Mouse (Mus musculus) limb, embryonic 14.5 days (tissue): ENCODE measurements around the gene Tmc8. TPM values are rescaled to one million over a fixed set of nuclear protein-coding genes. Genes with fewer than 3 reads are reported as not detected.
A peak's percentile ranks its signal among the peaks of the same experiment; 100 is the strongest.

Experiments used
- ATAC-seq: fragments of 200-750 bp; cut with Nextera tagmentation; 2 replicates; pipeline ENCODE4 v1.8.0; 2017; ENCODE audit warnings: low read depth, moderate number of reproducible peaks, moderate TSS enrichment; ENCODE audit not compliant: low FRiP score
- DNase-seq: peaks from one replicate; pipeline ENCODE4 v3.0.0-alpha.2; 2015; ENCODE audit warnings: low spot score
- H3K27ac ChIP-seq: fragments of 300-500 bp; sonication (generic); replicated peaks from 2 replicates; pipeline ENCODE4 v1.5.1; 2014; ENCODE audit warnings: low read depth, mild to moderate bottlenecking, low read length, moderate library complexity, mixed read lengths
- H3K27me3 ChIP-seq: fragments of 300-500 bp; sonication (generic); 2 replicates; pipeline ENCODE4 v1.6.1; 2014; ENCODE audit warnings: low read length, mixed read lengths; ENCODE audit not compliant: control insufficient read depth, insufficient read depth
- H3K36me3 ChIP-seq: fragments of 300-500 bp; sonication (generic); 2 replicates; pipeline ENCODE4 v1.6.1; 2014; ENCODE audit warnings: mild to moderate bottlenecking, low read length, moderate library complexity, mixed read lengths; ENCODE audit not compliant: control insufficient read depth, insufficient read depth
- H3K4me1 ChIP-seq: fragments of 300-500 bp; sonication (generic); 2 replicates; pipeline ENCODE4 v1.6.1; 2014; ENCODE audit warnings: antibody characterized with exemption, low read length, mixed read lengths; ENCODE audit not compliant: control insufficient read depth, insufficient read depth
- H3K4me2 ChIP-seq: fragments of 300-500 bp; sonication (generic); replicated peaks from 2 replicates; pipeline ENCODE4 v1.6.1; 2014; ENCODE audit warnings: low read depth, mild to moderate bottlenecking, low read length, moderate library complexity; ENCODE audit not compliant: severe bottlenecking
- H3K4me3 ChIP-seq: fragments of 300-500 bp; sonication (generic); replicated peaks from 2 replicates; pipeline ENCODE4 v1.5.1; 2014; ENCODE audit warnings: low read length
- H3K9ac ChIP-seq: fragments of 300-500 bp; sonication (generic); 2 replicates; pipeline ENCODE4 v1.6.1; 2014; ENCODE audit warnings: mild to moderate bottlenecking, low read depth, low read length, moderate library complexity; ENCODE audit not compliant: severe bottlenecking
- H3K9me3 ChIP-seq: fragments of 300-500 bp; sonication (generic); 2 replicates; pipeline ENCODE4 v1.6.1; 2016; ENCODE audit warnings: low read length; ENCODE audit not compliant: control insufficient read depth
- POLR2A ChIP-seq: fragments of 200-500 bp; IDR thresholded peaks from 2 replicates; pipeline ENCODE4 v1.8.0; 2012; ENCODE audit warnings: inconsistent platforms, mild to moderate bottlenecking, moderate library complexity, borderline replicate concordance; ENCODE audit not compliant: insufficient read depth, insufficient read length; ENCODE audit errors: extremely low read depth
- WGBS: fragments of 180-500 bp; shearing (Covaris S2); extraction: QIAGEN DNeasy Blood & Tissue Kit; methylation state at CpG from one replicate; pipeline ENCODE4 v1.1.7; 2014; 5-methylcytosine and 5-hydroxymethylcytosine counted together
- polyA plus RNA-seq, 2 experiments: library from polyadenylated mRNA; depleted of rRNA in 1 of 2; stranded (reverse) in 1 of 2; unstranded in 1 of 2; fragments of >200 nt; fragmentation: Nextera tagmentation in 1 of 2; extraction: Ambion mirVana in 1 of 2; gene quantifications; 2 replicates each; pipeline versions ENCODE4 v1.2.1 to v1.2.3; 2012 to 2014

The Tmc8 gene
- polyA plus RNA-seq, 2 experiments = 1.1 to 3.1 TPM

DNA sequence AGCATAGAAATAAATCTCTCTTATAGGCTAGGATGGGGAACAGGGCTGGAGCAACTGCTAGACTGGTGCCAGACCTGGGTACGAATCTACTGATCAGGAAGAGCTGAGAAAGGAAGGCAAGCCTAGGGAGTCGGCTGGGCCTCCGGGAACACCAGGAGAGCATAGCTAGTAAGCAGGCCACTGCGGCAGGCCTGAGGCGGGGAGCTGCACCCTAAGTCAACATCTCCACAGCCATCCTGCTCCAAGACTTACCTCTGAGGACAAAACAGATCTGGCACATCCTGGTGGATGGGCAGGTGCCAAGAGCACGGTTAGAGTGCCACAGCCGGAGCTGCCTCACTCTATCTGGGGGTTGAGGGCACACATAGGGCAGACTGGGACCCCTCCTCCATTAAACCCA is 38.3 kb downstream of the Tmc8 start:
- no peaks in the 10 kb centered on the region for H3K9me3 ChIP-seq
- H3K4me2 ChIP-seq = no peak overlapping the region
- no peak overlapping the region for H3K4me3 ChIP-seq
- peaks cover 22% of the 10 kb centered on the region for H3K4me1 ChIP-seq
- DNase-seq (no peak), ATAC-seq (no peak)
- no peak overlapping the region for H3K9ac ChIP-seq
- 97% methylated on average over 7 of the region's 7 CpGs for WGBS
- peaks cover 71% of the 10 kb centered on the region for H3K36me3 ChIP-seq
- H3K27ac ChIP-seq = no peak overlapping the region
- TF ChIP-seq POLR2A = no peak
- H3K27me3 ChIP-seq = no peaks in the 10 kb centered on the region

DNA sequence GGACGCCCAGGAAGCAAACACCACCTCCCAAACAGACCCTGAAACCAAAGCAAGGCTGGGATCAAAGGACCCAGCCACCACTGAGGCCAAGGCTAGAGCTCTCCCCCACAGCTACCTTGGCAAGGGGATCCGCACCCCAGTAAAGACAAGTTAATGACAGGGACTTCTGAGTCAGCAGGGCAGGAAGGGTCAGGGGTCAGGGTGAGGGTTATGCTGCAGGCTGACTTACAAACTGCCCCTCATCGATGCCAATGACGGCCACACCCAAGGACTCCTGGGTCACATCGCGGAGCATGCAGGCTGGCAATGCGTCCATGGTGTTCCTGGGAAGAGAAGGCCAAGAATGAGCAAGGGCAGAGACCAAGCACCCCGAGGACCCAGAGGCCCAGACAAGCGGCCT is 40.0 kb downstream of the Tmc8 start:
- no peak for TF ChIP-seq POLR2A
- Histone ChIP-seq H3K4me2 (no peak overlapping the region), H3K27me3 (no peaks in the 10 kb centered on the region), H3K4me3 (no peak overlapping the region), H3K4me1 (peaks cover 29% of the 10 kb centered on the region), H3K27ac (no peak overlapping the region), H3K9me3 (no peaks in the 10 kb centered on the region), H3K36me3 (peaks cover 59% of the 10 kb centered on the region), H3K9ac (no peak overlapping the region)
- ATAC-seq = no peak
- 90% methylated on average over 9 of the region's 9 CpGs for WGBS
- DNase-seq = no peak

DNA sequence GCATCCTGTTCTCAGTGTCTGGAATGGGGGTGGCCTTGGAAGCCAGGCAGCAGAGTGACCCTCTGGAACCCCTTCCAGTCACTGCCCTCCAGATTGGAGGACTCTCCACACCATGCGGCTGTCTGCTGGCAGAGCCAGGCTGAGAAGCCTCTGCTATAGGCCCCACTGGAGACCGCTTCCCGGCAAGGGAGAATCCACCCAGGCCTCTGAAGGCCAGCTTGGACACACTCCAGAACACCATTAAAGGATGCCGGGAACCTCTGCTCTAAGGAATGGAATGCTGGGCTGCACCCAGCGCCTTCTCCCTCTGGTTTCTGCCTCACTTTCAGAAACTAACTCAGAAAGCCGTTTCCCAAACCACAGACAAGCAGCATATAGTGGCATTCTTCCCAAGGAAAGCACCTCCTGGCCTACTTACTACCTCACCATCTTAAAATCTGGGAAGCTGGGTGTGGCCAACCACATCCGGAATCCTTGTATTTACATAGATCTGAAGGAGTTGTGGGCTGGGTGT is 40.9 kb downstream of the Tmc8 start:
- Histone ChIP-seq H3K27me3 (no peaks in the 10 kb centered on the region), H3K36me3 (peaks cover 50% of the 10 kb centered on the region), H3K4me1 (peaks cover 35% of the 10 kb centered on the region), H3K9me3 (no peaks in the 10 kb centered on the region), H3K27ac (peak overlapping the region; percentile 48; the same call in 1 of the 2 replicates), H3K9ac (no peak overlapping the region), H3K4me3 (no peak overlapping the region), H3K4me2 (no peak overlapping the region)
- ATAC-seq (no peak), DNase-seq (no peak)
- WGBS = 67% methylated on average over 7 of the region's 7 CpGs
- TF ChIP-seq POLR2A = no peak

DNA sequence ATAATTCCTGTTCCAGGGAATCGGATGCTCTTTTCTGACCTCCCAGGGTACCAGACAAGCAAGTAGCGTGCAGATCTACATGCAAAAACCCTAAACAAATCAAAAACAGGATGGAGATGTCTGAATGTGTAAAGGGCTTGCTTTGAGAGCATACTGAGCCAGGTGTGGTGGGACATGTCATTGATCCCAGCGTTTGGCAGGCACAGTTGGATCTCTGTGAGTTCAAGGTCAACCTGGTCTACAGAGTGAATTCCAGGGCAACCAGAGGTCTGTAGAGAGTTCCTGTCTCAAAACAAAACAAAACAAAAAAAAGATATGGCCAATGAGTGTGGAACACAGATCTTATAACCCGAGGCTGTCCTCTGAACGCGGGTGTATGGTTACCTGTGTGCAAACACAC is 41.5 kb downstream of the Tmc8 start:
- 93% methylated on average over 6 of the region's 6 CpGs for WGBS
- Histone ChIP-seq H3K4me2 (no peak overlapping the region), H3K9ac (no peak overlapping the region), H3K36me3 (peaks cover 44% of the 10 kb centered on the region), H3K9me3 (no peaks in the 10 kb centered on the region), H3K4me3 (no peak overlapping the region), H3K4me1 (peaks cover 41% of the 10 kb centered on the region), H3K27me3 (no peaks in the 10 kb centered on the region), H3K27ac (no peak overlapping the region)
- ATAC-seq (no peak), DNase-seq (no peak)
- TF ChIP-seq POLR2A = no peak

DNA sequence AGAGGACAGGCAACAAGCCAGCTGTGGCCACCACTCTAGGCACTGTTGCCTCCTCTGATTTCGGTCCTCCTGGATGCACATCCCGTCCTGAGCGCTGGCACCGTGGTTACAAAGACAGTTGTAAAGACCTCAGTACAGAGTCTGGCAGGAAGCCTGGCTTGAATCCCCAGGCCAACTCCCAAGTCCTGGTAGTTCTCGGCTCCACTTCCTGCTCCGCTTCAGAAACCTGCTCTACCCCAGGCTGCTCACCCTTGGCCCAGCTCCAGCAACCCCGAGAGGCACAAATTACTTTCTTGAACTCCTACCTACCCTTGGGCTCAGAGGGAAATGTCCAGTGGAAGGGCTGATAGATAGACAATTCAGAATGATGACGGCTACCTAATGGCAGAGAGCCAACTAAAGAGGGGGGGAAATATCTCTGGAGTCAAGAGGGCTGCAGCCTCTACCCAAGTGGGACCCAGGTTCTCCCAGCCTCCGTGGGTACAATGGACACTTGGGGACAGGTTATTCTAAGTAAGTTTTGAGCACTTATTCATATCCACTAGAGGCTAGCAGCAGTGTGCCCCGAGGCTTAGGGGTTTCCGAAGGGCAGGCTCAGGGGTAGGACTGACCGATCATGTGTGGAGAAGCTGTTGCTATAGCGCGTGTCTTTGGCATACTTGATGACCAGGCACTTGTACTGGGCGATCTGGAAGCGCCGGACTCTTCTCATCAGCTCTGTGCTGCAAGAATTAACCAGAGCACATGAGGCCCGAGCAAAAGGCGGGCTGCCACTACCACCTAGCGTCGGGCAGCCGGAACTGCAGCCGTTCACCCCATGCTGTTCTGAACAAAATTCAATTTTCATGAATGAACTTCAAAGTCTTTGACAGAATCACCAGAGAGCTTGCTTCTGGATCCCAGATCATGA is 42.4 kb downstream of the Tmc8 start:
- Histone ChIP-seq H3K36me3 (peaks cover 36% of the 10 kb centered on the region), H3K4me1 (peaks cover 46% of the 10 kb centered on the region), H3K9ac (peak overlapping the region; percentile 70), H3K27me3 (no peaks in the 10 kb centered on the region), H3K4me2 (peak overlapping the region; percentile 91), H3K27ac (no peak overlapping the region; the same call in 1 of the 2 replicates), H3K4me3 (peak overlapping the region; percentile 58), H3K9me3 (no peaks in the 10 kb centered on the region)
- no peak for TF ChIP-seq POLR2A
- DNase-seq (peak; percentile 87), ATAC-seq (peak; percentile 45)
- 17% methylated on average over 23 of the region's 23 CpGs for WGBS
